Mouse (Mus musculus): ENCODE measurements at regions not wholly inside any gene's neighbourhood (a gene's known extent, or its start where the extent isn't known, plus 50 kb on each side); places are given as distances from the start of the nearest gene placed in this dataset.

DNA sequence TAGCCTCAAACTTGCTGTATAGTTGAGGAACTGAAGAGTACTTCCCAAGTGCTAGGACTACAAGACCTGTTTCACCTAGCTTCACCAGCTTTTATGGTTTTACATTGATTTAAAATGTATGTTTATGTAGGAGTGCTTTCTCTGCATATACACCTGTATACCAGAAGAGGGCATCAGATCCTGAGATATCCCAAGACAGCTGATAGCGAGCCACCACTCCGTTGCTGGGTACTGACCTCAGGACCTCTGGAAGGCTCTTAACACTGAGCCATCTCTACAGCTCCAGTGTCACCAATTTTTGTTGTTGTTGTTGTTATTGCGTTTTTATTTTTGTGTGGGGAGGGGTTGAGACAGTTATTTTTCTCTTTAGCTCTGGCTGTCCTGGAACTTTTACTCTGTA lies 55.9 kb upstream of the Ddx3x start:
- H3K4me2 ChIP-seq (replicated peaks), result no peak overlapping the region
- WGBS, result 5% methylated on average over 3 of the region's 3 CpGs
- H3K4me3 ChIP-seq, result no peak overlapping the region
- H3K27me3 ChIP-seq, result no peaks in the 10 kb centered on the region
- no peak overlapping the region for H3K9ac ChIP-seq
- H3K4me1 ChIP-seq, result no peaks in the 10 kb centered on the region
- no peaks in the 10 kb centered on the region for H3K36me3 ChIP-seq
- no peaks in the 10 kb centered on the region for H3K9me3 ChIP-seq
- ATAC-seq (ENCODE audit: insufficient number of reproducible peaks, insufficient read depth, low FRiP score, low TSS enrichment), result 0 out of 2 replicates have a peak, but pooled peaks have one; percentile 47
- no peak overlapping the region for H3K27ac ChIP-seq

DNA sequence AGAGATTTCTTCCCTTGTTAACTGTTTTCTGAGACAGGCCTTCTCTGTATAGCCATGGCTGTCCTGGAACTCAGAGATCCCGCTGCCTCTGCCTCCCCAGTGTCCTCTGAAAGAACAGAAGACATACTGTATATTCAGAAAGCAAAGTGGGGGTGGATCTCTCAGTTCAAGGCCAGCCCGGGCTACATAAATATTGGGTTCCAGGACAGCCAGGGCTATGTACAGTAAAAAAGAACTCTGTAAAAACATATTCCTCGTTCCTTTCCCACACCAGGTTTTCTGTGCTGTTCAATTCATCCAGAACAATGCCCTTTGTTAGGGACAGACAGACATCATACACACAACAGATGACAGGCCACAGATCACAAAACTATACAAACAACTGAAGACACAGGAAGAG lies 54.3 kb upstream of the Ddx3x start:
- Histone ChIP-seq H3K27ac (no peak overlapping the region), H3K9ac (no peak overlapping the region), H3K27me3 (no peaks in the 10 kb centered on the region), H3K4me3 (no peak overlapping the region), H3K9me3 (no peaks in the 10 kb centered on the region), H3K4me2 (replicated peaks) (no peak overlapping the region), H3K4me1 (no peaks in the 10 kb centered on the region), H3K36me3 (no peaks in the 10 kb centered on the region)
- 74% methylated on average over 3 of the region's 3 CpGs for WGBS
- no peak for ATAC-seq (ENCODE audit: insufficient number of reproducible peaks, insufficient read depth, low FRiP score, low TSS enrichment)

DNA sequence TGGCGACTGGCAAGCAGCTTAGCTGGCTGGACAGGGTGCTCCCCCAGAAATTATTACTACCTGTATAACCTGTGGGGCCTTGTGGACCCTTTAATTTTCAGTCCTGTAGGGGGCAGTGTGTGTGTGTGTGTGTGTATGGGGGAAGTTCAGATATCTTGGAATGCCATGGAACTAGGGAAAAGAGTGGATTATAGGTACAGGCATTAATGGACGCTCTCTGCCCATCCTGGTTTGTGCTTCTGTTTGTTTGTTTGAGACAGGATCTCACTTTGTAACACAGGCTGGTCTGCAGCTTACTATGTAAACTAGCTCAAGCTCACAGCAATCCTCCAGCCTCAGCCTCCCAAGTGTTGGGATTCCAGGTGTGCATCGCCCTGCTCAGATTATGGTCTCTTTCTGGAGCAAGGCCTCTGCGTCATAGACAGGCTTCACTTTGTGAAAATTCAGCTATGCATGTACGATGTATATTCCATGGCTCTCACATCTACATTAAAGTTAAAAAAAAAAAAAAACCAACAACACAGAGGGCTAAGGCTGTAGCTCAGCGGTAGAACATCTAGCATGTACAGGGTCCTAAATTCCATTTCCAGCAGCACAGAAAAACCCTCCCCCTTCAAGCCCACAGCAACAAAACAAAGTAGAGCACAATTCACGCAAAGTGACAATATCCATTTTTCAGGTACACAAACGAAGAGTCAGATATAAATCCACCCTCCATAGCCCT lies 50.7 kb upstream of the Ddx3x start:
- WGBS, result 31% methylated on average over 8 of the region's 8 CpGs
- H3K9ac ChIP-seq, result no peak overlapping the region

DNA sequence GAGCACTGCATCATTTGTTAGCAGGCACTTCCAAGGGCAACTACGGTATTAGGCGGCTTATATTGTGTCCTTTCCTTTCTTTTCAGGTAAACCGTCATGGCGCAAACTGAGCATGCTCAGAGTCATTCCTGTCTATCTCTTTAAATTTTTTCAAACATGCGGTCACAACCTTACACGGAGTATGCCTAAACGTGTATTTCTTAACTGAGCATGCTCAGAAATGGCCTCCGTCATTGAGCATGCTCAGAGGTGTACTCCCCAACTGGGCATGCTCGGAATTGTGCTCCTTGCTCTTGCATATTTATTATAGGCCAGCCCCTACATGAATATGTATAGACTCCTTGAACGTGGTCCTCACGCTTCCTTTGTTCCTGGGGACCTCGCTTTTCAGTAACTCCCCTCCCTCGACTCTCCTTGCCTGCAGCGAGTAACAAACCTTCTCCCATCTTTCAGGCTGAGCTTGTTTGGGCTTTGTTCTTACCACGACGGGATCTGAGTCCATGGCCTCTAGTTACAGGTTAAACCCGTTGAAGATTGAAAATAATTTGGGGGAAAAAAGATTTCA lies 50.1 kb upstream of the Ddx3x start:
- H3K36me3 ChIP-seq, result no peaks in the 10 kb centered on the region
- H3K4me2 ChIP-seq (replicated peaks), result peak overlapping the region; percentile 45
- peak overlapping the region; percentile 84 for H3K27ac ChIP-seq
- WGBS, result 11% methylated on average over 17 of the region's 17 CpGs
- peak; percentile 98 for ATAC-seq (ENCODE audit: insufficient number of reproducible peaks, insufficient read depth, low FRiP score, low TSS enrichment)
- H3K9me3 ChIP-seq, result no peaks in the 10 kb centered on the region
- H3K4me3 ChIP-seq, result peak overlapping the region; percentile 33
- H3K9ac ChIP-seq, result no peak overlapping the region
- H3K27me3 ChIP-seq, result no peaks in the 10 kb centered on the region
- no peaks in the 10 kb centered on the region for H3K4me1 ChIP-seq

More for the DNA sequence above, 50.7 kb upstream of the Ddx3x start:
- ATAC-seq (ENCODE audit: insufficient number of reproducible peaks, insufficient read depth, low FRiP score, low TSS enrichment), result peak; percentile 33
- no peaks in the 10 kb centered on the region for H3K27me3 ChIP-seq
- no peaks in the 10 kb centered on the region for H3K36me3 ChIP-seq
- H3K4me3 ChIP-seq, result peak overlapping the region; percentile 33
- no peaks in the 10 kb centered on the region for H3K4me1 ChIP-seq
- peak overlapping the region; percentile 45 for H3K4me2 ChIP-seq (replicated peaks)
- peak overlapping the region; percentile 84 for H3K27ac ChIP-seq
- no peaks in the 10 kb centered on the region for H3K9me3 ChIP-seq
